Mouse (Mus musculus) liver, adult 2 months (tissue): ENCODE data around the gene Alox12. TPM values are rescaled to one million over a fixed set of nuclear protein-coding genes. Genes with fewer than 3 reads are reported as not detected.

Experiments
- DNase-seq: peaks from one replicate; pipeline ENCODE4 v3.0.0-alpha.2; 2011; ENCODE audit warnings: low read depth, low spot score; ENCODE audit errors: extremely low read depth
- H3K27ac ChIP-seq: fragments of 200-500 bp; replicated peaks from 2 replicates; pipeline ENCODE4 v1.5.1; 2012; ENCODE audit warnings: low read depth, mild to moderate bottlenecking, control low read depth, inconsistent platforms, low read length; ENCODE audit not compliant: insufficient read depth
- H3K27me3 ChIP-seq: fragments of 200-500 bp; 2 replicates; pipeline ENCODE4 v1.6.1; 2012; ENCODE audit warnings: mild to moderate bottlenecking, moderate library complexity, low read length, inconsistent platforms; ENCODE audit not compliant: control insufficient read depth, insufficient read depth
- H3K36me3 ChIP-seq: fragments of 200-500 bp; 2 replicates; pipeline ENCODE4 v1.6.1; 2012; ENCODE audit warnings: low read length, inconsistent platforms; ENCODE audit not compliant: control insufficient read depth, insufficient read depth
- H3K4me1 ChIP-seq: fragments of 200-500 bp; 2 replicates; pipeline ENCODE4 v1.6.1; 2011; ENCODE audit warnings: low read length; ENCODE audit not compliant: control insufficient read depth, insufficient read depth
- H3K4me3 ChIP-seq: fragments of 200-500 bp; 2 replicates; pipeline ENCODE4 v1.5.1; 2011; ENCODE audit warnings: low read depth, mild to moderate bottlenecking, control low read depth, low read length, moderate library complexity; ENCODE audit not compliant: insufficient read depth
- H3K79me2 ChIP-seq: fragments of 200-500 bp; 2 replicates; pipeline ENCODE4 v1.6.1; 2012; ENCODE audit warnings: inconsistent platforms, mild to moderate bottlenecking, low read length, moderate library complexity; ENCODE audit not compliant: control insufficient read depth, insufficient read depth
- H3K9ac ChIP-seq: fragments of 200-500 bp; 2 replicates; pipeline ENCODE4 v1.6.1; 2012; ENCODE audit warnings: low read depth, mild to moderate bottlenecking, control low read depth, inconsistent platforms, low read length
- CTCF ChIP-seq: fragments of 200-500 bp; IDR thresholded peaks from 2 replicates; pipeline ENCODE4 v1.5.1; 2011; ENCODE audit warnings: low read depth, low read length, control low read depth
- POLR2A ChIP-seq: fragments of 200-500 bp; IDR thresholded peaks from 2 replicates; pipeline ENCODE4 v1.6.1; 2011; ENCODE audit warnings: low read length, control low read depth; ENCODE audit not compliant: insufficient read depth; ENCODE audit errors: extremely low read depth
- WGBS: fragments of 180-500 bp; shearing (Covaris S2); methylation state at CpG from one replicate; pipeline ENCODE4 v1.1.7; 2018; 5-methylcytosine and 5-hydroxymethylcytosine counted together
- polyA plus RNA-seq: library from polyadenylated mRNA; depleted of rRNA; stranded (reverse); fragments of >200 nt; gene quantifications from 2 replicates; pipeline ENCODE4 v1.2.3, GENCODE M21; 2012
- total RNA-seq: library from RNA; depleted of rRNA; stranded (reverse); fragments of >200 nt; gene quantifications from 2 replicates; pipeline ENCODE4 v1.2.3, GENCODE M21; 2014

Gene Alox12
- total and polyA plus RNA-seq, 2 experiments, result 0.09 to 0.28 TPM

DNA sequence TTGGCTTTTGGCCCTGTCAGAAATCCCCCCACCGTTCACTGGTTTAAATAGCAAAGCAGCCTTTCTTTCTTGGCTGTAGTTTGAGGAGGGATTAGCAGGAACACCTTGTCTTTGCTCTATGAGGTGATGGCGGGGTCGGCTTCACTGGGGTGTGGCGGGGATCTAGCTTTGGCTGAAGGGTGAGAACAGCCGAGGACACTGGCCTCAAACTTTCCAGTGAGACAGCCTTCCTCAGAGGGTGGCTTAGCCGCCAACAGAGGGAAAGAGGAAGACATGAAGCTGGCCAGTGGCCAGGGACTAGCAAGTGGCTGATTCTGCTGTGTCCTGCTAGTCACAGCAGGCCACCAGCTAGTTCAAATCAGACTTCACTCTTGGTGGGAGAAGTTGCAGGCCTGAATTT is 34.1 kb upstream of the Alox12 start:
- no peak for DNase-seq
- Histone ChIP-seq H3K4me3 (no peak overlapping the region), H3K36me3 (no peaks in the 10 kb centered on the region), H3K27me3 (no peaks in the 10 kb centered on the region), H3K27ac (no peak overlapping the region), H3K4me1 (no peaks in the 10 kb centered on the region), H3K79me2 (no peaks in the 10 kb centered on the region), H3K9ac (no peak overlapping the region)
- TF ChIP-seq POLR2A (no peak), CTCF (no peak)
- WGBS, result 57% methylated on average over 6 of the region's 6 CpGs

DNA sequence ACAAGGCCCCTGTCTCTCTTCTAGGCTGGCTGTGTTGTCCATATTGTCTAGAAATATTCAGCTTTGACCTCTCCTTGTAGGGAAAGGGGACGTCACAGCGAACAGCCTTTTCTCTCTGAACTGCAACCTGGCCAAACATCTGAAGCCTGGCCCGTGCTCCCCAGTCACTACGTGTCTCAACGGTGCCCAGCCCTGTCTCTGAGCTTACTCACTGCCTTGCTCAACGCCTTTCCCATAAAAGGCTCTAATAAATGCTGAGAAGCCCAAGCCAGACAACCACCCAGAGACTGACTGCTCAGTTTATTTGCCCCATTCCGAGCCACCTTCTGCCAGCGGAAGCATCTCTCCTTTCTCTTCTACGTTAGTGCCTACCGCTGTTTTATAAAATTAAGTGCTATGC is 32.9 kb upstream of the Alox12 start:
- no peak overlapping the region for H3K4me3 ChIP-seq
- H3K27me3 ChIP-seq, result no peaks in the 10 kb centered on the region
- no peak overlapping the region for H3K9ac ChIP-seq
- no peaks in the 10 kb centered on the region for H3K36me3 ChIP-seq
- H3K4me1 ChIP-seq, result no peaks in the 10 kb centered on the region
- 96% methylated on average over 10 of the region's 10 CpGs for WGBS
- DNase-seq, result no peak
- no peaks in the 10 kb centered on the region for H3K79me2 ChIP-seq
- no peak overlapping the region for H3K27ac ChIP-seq
- TF ChIP-seq CTCF (no peak), POLR2A (no peak)

DNA sequence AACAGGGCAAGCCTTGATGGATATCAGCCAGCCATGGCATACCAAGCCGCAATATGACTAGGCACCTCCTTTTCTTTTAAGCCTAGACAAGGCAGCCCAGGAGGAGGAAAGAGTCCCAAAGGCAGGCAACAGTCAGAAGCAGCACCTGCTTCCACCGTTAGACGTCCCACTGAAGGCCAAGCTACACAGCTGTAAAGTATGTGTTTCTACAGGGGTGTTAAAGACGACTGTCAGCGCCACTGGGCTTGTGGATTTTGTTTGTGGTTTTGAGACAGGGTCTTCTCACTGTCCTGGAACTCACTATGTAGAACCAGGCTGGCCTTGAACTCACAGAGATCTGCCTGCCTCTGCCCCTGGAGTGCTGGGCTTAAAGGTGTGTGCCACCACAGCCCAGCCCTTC is 30.5 kb upstream of the Alox12 start:
- no peak for DNase-seq
- no peaks in the 10 kb centered on the region for H3K4me1 ChIP-seq
- no peak overlapping the region for H3K4me3 ChIP-seq
- no peak overlapping the region for H3K9ac ChIP-seq
- H3K36me3 ChIP-seq, result no peaks in the 10 kb centered on the region
- TF ChIP-seq POLR2A (no peak), CTCF (no peak)
- no peaks in the 10 kb centered on the region for H3K79me2 ChIP-seq
- 81% methylated on average over 5 of the region's 5 CpGs for WGBS
- H3K27ac ChIP-seq, result no peak overlapping the region
- H3K27me3 ChIP-seq, result no peaks in the 10 kb centered on the region

DNA sequence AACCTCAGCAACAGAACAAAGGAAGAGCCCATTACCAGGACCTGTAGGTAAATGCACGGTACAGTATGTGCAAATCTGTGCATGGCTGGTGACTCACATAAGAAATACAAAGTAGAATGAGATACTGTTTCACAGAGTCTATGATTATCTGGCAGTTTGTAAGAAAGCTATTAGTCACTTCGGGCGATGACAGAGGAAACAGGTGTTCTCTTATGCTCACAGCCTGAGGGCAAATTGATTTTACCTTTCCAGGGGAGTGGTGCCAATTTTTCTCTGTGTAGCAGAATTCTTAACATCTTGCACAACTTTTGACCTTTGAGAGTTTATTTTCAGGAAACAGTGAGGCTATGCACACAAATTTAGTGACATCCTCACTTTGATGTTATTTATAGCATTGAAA is 29.6 kb upstream of the Alox12 start:
- Histone ChIP-seq H3K27ac (no peak overlapping the region), H3K9ac (no peak overlapping the region), H3K27me3 (no peaks in the 10 kb centered on the region), H3K79me2 (no peaks in the 10 kb centered on the region), H3K4me1 (no peaks in the 10 kb centered on the region), H3K4me3 (no peak overlapping the region), H3K36me3 (no peaks in the 10 kb centered on the region)
- 38% methylated on average over 3 of the region's 3 CpGs for WGBS
- peak; percentile 89 for DNase-seq
- no peak for TF ChIP-seq CTCF

DNA sequence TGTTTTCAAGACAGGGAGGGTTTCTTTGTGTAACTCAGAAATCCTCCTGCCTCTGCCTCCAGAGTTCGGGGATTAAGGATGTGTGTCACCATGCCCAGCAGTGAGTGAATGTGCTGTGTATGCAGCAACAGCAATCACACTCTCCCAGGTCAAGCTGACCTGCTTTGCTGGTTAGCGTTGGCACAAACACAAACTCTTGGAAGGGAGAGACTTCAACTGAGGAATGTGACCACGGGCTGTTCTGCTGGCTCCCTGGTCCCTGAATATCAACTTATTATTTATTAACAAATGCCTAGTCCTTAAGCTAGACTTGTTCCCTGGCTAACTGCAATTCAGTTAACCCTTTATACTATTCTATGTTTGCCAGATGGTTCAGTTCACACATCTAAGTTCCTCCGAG is 28.5 kb upstream of the Alox12 start:
- Histone ChIP-seq H3K4me1 (no peaks in the 10 kb centered on the region), H3K27ac (no peak overlapping the region), H3K4me3 (no peak overlapping the region), H3K9ac (no peak overlapping the region), H3K36me3 (no peaks in the 10 kb centered on the region), H3K79me2 (no peaks in the 10 kb centered on the region), H3K27me3 (no peaks in the 10 kb centered on the region)
- no peak for TF ChIP-seq POLR2A
- no peak for TF ChIP-seq CTCF
- peak; percentile 23 for DNase-seq
- WGBS, result 49% methylated on average over 4 of the region's 4 CpGs

DNA sequence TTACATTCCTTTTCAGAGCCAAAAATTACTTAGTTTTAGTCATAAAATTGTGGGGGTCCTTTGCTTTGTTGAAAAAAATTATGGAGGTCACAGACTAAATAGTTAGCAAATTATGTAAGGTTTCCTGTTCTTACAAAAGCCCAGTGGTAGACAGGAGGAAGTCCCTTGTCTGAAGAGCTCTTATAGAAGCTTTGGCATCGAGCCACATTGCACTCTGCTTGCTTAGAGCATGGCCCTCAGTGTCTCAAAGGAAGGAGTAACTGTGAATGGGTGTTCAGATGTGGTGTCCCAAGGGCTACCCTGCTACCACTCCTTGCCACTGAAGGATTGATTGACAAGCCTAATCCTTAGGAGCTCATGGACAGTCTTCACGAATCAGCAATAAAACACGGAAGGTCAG is 25.3 kb upstream of the Alox12 start:
- no peaks in the 10 kb centered on the region for H3K79me2 ChIP-seq
- no peaks in the 10 kb centered on the region for H3K27me3 ChIP-seq
- TF ChIP-seq CTCF (no peak), POLR2A (no peak)
- no peaks in the 10 kb centered on the region for H3K4me1 ChIP-seq
- no peak overlapping the region for H3K9ac ChIP-seq
- peak; percentile 14 for DNase-seq
- H3K36me3 ChIP-seq, result no peaks in the 10 kb centered on the region
- no peak overlapping the region for H3K27ac ChIP-seq
- H3K4me3 ChIP-seq, result no peak overlapping the region
- WGBS, result 68% methylated on average over 3 of the region's 3 CpGs

DNA sequence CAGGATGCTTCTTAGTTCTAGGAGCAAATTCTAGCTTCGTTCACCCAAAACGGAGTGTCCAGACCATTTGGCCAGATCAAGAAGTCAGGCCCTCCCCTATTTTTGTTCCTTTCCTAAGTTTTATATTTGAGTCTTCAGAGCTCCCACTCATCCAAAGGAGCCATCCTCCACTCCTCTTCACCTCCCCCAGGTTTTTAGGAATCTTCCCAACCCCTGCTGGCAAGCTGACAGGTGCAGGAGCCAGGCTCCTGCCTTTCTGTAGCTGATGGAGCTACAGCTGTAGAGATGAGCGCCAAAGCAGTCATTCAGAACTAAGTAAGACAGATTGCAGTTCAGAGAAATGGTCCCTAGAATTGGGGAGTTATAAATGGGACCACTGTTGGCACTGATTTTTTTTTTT is 23.8 kb upstream of the Alox12 start:
- Histone ChIP-seq H3K27me3 (no peaks in the 10 kb centered on the region), H3K4me1 (no peaks in the 10 kb centered on the region), H3K9ac (no peak overlapping the region), H3K4me3 (no peak overlapping the region), H3K27ac (no peak overlapping the region), H3K79me2 (no peaks in the 10 kb centered on the region), H3K36me3 (no peaks in the 10 kb centered on the region)
- 95% methylated on average over 3 of the region's 3 CpGs for WGBS
- TF ChIP-seq CTCF, result no peak
- TF ChIP-seq POLR2A, result no peak
- DNase-seq, result no peak
